Mouse (Mus musculus) ovary, adult 18-20 months (tissue): Measurements from ENCODE around the gene Uba52.
"Not testable (repeated sequence)": the region's sequence is repeated elsewhere in the genome, so short reads cannot be mapped to it uniquely, and the experiment has no call there.

Source experiments
- DNase-seq: peaks from one replicate; pipeline ENCODE4 v3.0.0; 2022; ENCODE audit warnings: low spot score, mixed read lengths

The Uba52 gene

DNA sequence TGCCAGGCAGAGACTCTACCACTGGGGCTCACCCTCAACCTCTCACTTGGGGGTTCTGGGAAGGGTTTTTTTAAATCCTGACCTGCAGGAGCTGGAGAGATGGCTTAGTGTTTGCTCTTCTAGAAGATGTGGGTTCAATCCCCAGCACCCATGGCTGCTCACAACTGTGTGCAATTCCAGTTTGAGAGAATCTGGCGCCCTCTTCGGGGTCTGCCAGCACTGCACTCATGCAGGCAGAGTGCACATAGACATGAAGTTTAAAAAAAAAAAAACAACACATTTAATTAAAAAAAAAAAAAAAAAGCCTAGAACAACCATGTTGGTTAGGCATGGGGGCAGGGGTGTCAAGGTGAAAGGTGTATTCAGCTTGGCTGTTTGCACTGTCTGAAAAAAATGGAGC, 19.7 kb upstream of the Uba52 start:
- DNase-seq, result no peak

- DNase-seq, result no peak
These were observed 19.1 kb upstream of the Uba52 start for GRCm38 (mm10) chr8:70529741-70530161.

- DNase-seq, result no peak
These were observed 18.7 kb upstream of the Uba52 start for GRCm38 (mm10) chr8:70529299-70529698.

DNA sequence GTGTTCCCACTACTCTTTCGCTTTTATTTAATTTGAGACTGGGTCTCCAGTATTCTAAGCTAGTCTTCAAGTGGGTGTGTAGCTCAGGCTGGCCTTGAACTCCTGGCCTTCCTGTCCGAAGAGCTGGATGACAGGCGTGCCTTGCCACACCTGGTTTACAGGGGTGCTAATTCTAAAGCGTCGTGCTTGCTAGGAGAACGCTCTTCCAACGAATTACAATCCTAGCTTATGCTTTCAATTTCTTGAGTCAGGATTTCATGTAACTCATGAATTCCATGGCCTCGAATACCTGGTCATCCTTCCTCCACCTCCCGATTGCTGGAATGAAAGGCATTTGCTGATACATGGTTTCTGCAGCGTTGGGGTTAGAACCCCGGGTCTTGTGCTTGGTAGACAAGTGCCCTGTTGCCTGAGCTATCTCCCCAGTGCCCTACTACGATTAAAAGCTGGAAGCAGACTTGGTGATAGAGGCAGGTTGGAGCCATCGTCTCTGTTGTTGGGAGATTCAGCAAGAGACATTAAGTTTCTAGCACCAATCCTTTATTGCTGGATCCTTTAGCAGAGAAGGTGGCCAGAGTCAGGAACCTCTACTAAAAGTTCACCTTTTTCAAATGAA, 17.7 kb upstream of the Uba52 start:
- DNase-seq, result no peak

GRCm38 (mm10) chr8:70527512-70528181, 17.0 kb upstream of the Uba52 start, which contains the start of the genes Fkbp8 and Kxd1:
Gene Fkbp8, plus strand, starts transcription at chr8:70527724.
Gene Kxd1, minus strand, starts transcription at chr8:70527956.
- peak; percentile 94 for DNase-seq

DNA sequence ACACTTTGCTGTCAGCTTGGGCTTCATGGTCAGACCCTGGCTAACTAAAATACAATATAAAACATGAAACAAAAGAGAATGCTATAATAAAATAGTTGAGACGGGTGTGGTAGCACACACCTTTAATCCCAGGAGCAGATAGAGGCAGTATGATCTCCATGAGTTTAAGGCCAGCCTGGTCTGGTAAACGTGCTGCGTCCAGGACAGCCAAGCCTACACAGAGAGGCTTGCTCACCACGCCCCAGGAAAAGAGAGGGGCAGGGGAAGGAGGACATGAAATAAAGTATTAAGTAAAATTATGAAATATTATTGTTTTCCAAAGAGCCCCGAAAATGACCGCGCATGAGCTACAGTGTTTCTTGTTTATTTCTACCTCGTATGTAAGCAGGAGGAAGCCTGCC, 16.5 kb upstream of the Uba52 start:
- no peak for DNase-seq

GRCm38 (mm10) chr8:70522592-70523403, 12.2 kb upstream of the Uba52 start:
- peak; percentile 94 for DNase-seq

- no peak for DNase-seq
These were observed 9.0 kb upstream of the Uba52 start for GRCm38 (mm10) chr8:70519606-70520005.

- DNase-seq, result no peak
These were observed 8.4 kb upstream of the Uba52 start for GRCm38 (mm10) chr8:70519043-70519442.

- no peak for DNase-seq
These were observed 7.5 kb upstream of the Uba52 start for GRCm38 (mm10) chr8:70517940-70518643.

- no peak for DNase-seq
These were observed 2.8 kb upstream of the Uba52 start for GRCm38 (mm10) chr8:70513441-70513840.

GRCm38 (mm10) chr8:70512253-70512903, 1.8 kb upstream of the Uba52 start:
- no peak for DNase-seq

DNA sequence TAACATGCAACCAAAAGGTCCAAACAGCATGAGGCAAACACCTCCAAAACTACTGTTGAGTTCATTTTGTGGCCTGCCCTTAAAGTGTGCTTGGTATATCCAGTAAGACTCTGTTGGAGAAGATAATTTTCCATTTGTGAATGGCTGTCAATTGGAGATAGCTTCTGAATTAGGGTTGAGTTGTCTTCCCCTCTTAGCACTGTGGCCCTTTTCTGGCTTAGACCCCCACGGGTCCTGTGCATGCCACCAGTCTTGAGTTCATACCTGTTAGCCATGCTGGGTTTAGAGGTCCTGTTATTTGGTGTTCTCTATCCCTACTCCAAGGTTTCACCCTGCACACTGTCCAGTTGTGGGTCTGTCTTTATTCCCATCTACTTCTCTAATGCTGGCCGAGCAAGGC, 1.2 kb upstream of the Uba52 start:
- DNase-seq, result no peak

DNA sequence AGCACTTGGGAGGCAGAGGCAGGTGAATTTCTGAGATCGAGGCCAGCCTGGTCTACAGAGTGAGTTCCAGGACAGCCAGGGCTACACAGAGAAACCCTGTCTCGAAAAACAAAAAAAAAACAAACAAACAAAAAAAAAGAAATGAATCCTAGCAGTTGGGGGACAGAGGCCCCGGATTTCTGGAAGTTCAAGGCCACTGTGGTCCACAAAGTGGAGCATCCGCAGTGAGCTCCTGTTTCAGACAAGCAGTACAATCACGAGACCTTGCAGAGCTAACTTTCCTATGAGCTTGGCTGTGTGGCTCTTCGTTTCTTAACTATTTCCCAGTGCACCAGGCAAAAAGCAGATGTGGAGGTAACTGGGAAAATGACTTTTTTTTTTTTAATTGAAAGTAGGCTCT, 573 bp upstream of the Uba52 start:
- not testable (repeated sequence) for DNase-seq

DNA sequence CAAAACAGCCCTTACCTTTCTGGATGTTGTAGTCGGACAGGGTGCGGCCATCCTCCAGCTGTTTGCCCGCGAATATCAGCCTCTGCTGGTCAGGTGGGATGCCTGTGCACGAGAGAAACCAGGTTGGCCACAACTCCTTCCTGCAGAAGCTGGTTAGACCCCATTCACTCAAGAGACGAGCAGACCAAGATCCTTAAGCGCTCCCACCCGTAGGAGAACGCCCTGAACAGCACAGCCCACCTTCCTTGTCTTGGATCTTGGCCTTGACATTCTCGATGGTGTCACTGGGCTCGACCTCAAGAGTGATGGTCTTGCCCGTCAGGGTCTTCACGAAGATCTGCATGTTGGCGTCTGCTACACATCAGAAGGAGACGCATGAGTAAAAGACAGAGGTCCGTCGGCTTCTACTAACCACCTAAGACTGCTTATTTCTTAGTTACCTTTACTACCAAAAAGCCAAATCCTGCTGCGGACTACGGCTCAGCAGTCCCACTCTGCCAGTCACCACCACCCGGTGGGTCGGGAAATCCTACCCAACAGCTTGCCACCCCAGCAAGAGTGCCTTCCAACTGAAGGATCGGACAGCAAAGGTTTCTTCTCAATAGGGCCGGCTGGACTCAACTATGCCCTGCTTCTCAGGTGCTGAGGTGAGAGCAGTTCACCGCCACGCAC, 1.2 kb downstream of the Uba52 start:
- no peak for DNase-seq

DNA sequence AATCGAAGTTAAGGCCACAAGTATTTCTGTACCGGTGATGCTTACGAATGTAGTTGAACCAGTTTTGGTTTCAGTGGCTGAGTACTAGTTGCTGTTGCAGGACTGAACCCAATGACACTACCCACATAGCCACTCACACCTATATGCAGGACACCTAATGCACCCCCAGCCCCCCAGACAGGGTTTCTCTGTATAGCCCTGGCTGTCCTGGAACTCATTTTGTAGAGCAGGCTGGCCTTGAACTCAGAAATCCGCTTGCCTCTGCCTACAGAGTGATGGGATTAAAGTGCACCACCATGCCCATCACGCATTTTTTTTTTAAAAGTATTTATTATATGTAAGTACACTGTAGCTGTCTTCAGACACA, 3.6 kb downstream of the Uba52 start:
- no peak for DNase-seq

DNA sequence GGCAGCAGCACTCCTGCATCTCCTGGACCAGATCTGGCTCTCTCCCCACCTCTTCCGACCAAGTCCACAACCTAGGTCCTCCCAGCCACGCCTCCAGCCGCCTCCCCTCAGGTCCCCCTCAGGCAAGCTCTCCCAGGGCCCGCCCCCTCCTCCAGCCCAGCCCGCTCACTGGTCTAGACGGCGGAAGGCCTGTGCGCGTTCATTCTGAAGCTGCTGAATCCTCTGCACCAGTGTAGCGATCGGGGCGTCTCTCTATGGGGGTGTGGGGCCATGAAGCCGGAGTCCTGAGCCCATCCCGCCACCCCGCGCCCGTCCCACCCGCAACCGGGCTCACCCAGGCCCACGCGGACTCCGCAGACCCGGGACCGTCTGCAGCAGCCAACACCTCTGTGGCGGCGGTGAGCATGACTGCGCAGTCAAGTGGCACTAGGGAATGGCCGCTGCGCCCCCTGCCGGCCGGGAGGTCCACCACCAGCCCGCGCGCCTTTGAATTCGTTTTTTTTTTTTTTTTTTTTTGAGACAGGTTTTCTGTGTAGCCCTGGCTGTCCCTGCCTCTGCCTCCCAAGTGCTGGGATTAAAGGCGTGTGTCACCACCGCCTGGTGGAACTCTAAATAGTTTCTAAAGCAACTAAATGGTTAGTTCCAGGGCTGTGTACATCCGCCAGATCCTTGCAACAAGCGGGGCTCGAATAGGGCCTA, 4.1 kb downstream of the Uba52 start, which contains the start of gene Rex1bd:
Gene Rex1bd, minus strand, starts transcription at position 425 of the 699 bp plus-strand sequence.
- peak; percentile 93 for DNase-seq

DNA sequence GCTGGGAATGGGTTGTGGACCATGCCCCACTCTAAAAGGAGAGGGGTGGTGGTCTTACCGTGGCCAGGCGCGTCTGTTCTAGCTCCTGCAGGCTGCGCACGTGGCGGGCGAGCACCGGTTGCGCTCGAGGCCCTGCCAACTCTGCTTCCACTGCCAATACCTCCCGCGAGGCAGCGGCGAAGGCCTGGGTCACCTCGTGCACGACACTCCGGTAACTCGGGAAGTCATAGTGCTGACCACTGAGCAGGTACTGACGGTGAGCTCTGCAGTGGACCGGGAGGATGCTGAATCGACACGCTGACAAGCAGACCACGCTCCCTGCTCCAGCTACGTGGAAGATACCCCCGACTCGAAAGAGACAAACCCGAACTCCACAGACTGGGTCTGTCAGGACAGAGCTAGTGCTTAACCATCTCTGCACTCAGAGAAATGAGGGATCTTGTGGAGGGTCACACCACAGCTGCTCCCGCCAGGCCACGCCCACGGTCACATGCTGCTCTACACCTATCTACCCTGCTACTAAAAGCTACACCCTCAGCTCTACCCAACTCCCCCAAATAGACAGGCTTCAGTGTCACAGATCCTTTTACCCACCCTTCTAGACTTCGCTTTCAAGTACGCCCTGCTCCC, 4.8 kb downstream of the Uba52 start:
- DNase-seq, result no peak

DNA sequence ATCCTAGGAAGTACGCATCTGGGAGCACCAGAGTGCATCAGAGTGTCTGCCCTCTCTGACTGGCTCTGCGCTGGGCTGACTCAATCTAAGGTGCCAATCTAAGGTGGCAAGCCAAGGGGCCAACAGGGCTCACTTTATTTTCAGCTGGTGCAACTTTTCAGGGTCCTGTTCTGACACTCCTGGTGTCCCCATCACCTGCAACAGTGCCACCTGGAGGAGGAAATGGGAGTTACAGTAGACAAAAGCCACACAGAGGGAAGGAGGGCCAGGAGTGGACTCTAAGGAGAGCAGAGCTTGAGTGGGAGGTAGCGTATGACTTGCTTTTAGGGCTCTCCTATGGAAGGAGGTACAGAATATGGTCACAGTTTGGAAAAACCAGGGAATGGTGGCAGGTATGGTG, 5.8 kb downstream of the Uba52 start:
- peak; percentile 43 for DNase-seq

GRCm38 (mm10) chr8:70504291-70504716, 6.3 kb downstream of the Uba52 start:
- peak; percentile 56 for DNase-seq
